In the genomic region with DNA sequence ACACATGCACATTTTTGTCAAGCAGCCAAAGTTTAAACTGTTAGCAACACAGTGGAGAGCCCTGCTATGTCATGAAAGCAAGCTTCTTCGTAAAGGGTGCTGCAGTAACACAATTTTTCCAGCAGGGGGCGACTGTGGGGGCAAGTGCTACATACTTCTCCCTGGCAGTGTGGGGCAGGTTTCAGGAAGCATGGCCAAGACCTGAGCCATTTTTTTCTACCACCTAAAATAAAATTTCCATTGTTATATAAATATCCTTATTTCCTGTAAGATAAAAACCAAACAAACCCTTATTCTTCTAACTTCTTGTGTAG, we compare ENCODE assay signal across 8 mouse cellular contexts.
A peak's percentile ranks its signal among the peaks of the same experiment; 100 is the strongest.
DNase-seq lines count a peak whose midpoint lies in the region; ATAC-seq lines count a peak whose summit lies in the region.
"Had no signal": no experiment of that assay in that cellular context is flagged by ENCODE, and none has a peak within 500 bp of the region (broad histone marks: within the 10 kb centered on the region; RNA-seq: fewer than 3 reads in every experiment).

No protein-coding gene starts in this region.

- H3K9me3 ChIP-seq in kidney, embryonic 15.5 days (replicated peaks): no peaks in the 10 kb centered on the region
- no peaks in the 10 kb centered on the region for H3K9me3 ChIP-seq in kidney, embryonic 14.5 days (ENCODE audit: control insufficient read depth, low read length)

- peak overlapping the region; percentile 27; the same call in 1 of the 2 replicates for H3K27ac ChIP-seq in kidney, embryonic 15.5 days
- H3K27ac ChIP-seq in kidney, embryonic 14.5 days (ENCODE audit: low read depth, low read length): no peak overlapping the region
- H3K27ac ChIP-seq: macrophage had no signal

- no peak for ATAC-seq in kidney, embryonic 15.5 days (replicated peaks; ENCODE audit: low FRiP score)
- ATAC-seq in kidney, embryonic 14.5 days (ENCODE audit: low FRiP score, low TSS enrichment): no peak

- no peak overlapping the region for H3K4me3 ChIP-seq in kidney, embryonic 15.5 days (replicated peaks)
- H3K4me3 ChIP-seq in kidney, embryonic 14.5 days (ENCODE audit: low read length): no peak overlapping the region

- peaks cover 18% of the 10 kb centered on the region for H3K4me1 ChIP-seq in kidney, embryonic 15.5 days
- H3K4me1 ChIP-seq in kidney, embryonic 14.5 days (ENCODE audit: control insufficient read depth, insufficient read depth, low read length): 0 out of 2 replicates have a peak, but pooled peaks cover 4% of the 10 kb centered on the region

- H3K27me3 ChIP-seq in kidney, embryonic 15.5 days: no peaks in the 10 kb centered on the region
- H3K27me3 ChIP-seq in kidney, embryonic 14.5 days (ENCODE audit: control insufficient read depth, insufficient read depth, low read length): no peaks in the 10 kb centered on the region

- no peak overlapping the region for H3K9ac ChIP-seq in kidney, embryonic 15.5 days
- no peak overlapping the region for H3K9ac ChIP-seq in kidney, embryonic 14.5 days (ENCODE audit: low read depth, low read length)

- 32% methylated on average over 2 of the region's 2 CpGs for WGBS in kidney, embryonic 15.5 days
- WGBS in kidney, embryonic 14.5 days: 30% methylated on average over 2 of the region's 2 CpGs

- peak; percentile 43 for DNase-seq in NIH3T3 (ENCODE audit: low read depth)
- peak; percentile 22 to 58 for DNase-seq in cerebellum, postnatal 25 days
- peak; percentile 62 for DNase-seq in lung, postnatal 36 days
- peak; percentile 50 for DNase-seq in thymus, postnatal 25 days
- no peak for DNase-seq in layer of hippocampus, postnatal 36 days

- no peaks in the 10 kb centered on the region for H3K36me3 ChIP-seq in kidney, embryonic 15.5 days
- H3K36me3 ChIP-seq in kidney, embryonic 14.5 days (ENCODE audit: control insufficient read depth, insufficient read depth, low read length): no peaks in the 10 kb centered on the region

- no peak overlapping the region for H3K4me2 ChIP-seq in kidney, embryonic 15.5 days
- H3K4me2 ChIP-seq in kidney, embryonic 14.5 days (replicated peaks; ENCODE audit: low read depth, low read length): no peak overlapping the region

Comparison
In these comparisons a context has a peak if more than half of its experiments do, and no peak if none do; other contexts are left out.
1. DNase-seq: peak in NIH3T3 (single experiment), cerebellum, postnatal 25 days (2 of 2), lung, postnatal 36 days (single experiment) and thymus, postnatal 25 days (single experiment); none in layer of hippocampus, postnatal 36 days (0 of 2).